In the genomic region with DNA sequence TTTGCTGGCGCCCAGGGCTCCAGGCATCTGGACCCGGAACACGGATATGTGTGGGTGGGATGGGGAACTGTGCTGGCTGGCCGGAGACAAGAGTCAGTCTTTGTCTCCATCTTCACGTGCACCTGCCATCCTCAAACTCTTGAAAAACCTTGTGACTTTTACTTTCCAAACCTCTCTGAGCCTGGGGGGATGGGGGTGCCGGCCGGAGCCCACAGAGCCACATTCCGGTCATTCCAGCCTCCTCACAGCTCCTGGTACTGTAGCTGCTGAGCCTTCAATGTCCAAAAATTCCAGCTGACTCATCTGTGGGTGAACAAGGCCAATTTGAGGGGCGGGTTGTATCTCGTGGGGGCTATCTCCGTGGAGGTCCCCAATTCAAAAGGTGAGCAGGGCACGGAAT, we compare ENCODE assay signal across 10 mouse cellular contexts. TPM values are rescaled to one million over a fixed set of nuclear protein-coding genes. Genes with fewer than 3 reads are reported as not detected.
A peak's percentile ranks its signal among the peaks of the same experiment; 100 is the strongest.
DNase-seq lines count a peak whose midpoint lies in the region; ATAC-seq and TF ChIP-seq lines count a peak whose summit lies in the region.
"Had no signal": no experiment of that assay in that cellular context is flagged by ENCODE, and none has a peak within 500 bp of the region (broad histone marks: within the 10 kb centered on the region; RNA-seq: fewer than 3 reads in every experiment).

No protein-coding gene starts in this region.

- no peak overlapping the region for H3K4me3 ChIP-seq in gastrocnemius, adult 2 months
- H3K4me3 ChIP-seq in E14TG2a.4 (replicated peaks; ENCODE audit: low read length): peak overlapping the region; percentile 41
- H3K4me3 ChIP-seq in midbrain, embryonic 14.5 days (replicated peaks; ENCODE audit: low read depth, low read length): no peak overlapping the region
- H3K4me3 ChIP-seq: left cerebral cortex, adult 2 months had no signal

- H3K4me1 ChIP-seq in E14TG2a.4 (replicated peaks; ENCODE audit: low read depth, low read length): peaks cover 98% of the 10 kb centered on the region
- no peaks in the 10 kb centered on the region for H3K4me1 ChIP-seq in midbrain, embryonic 14.5 days (ENCODE audit: control insufficient read depth, insufficient read depth, low read length)

- DNase-seq in gastrocnemius, adult 2 months: peak; percentile 19
- DNase-seq in gastrocnemius, postnatal 36 days: no peak
- peak; percentile 41 for DNase-seq in forelimb bud, embryonic 11.5 days (ENCODE audit: low read depth, low spot score)
- peak; percentile 64 for DNase-seq in kidney, postnatal 10 days
- no peak for DNase-seq in cerebellum, postnatal 36 days
- DNase-seq in midbrain, embryonic 14.5 days: no peak
- DNase-seq in thymus, postnatal 0 days (ENCODE audit: low spot score): no peak
- DNase-seq: thymus, postnatal 25 days had no signal

- peaks cover 11% of the 10 kb centered on the region for H3K27me3 ChIP-seq in E14TG2a.4 (ENCODE audit: insufficient read depth, low read length)
- H3K27me3 ChIP-seq in midbrain, embryonic 14.5 days (ENCODE audit: control insufficient read depth, insufficient read depth, low read length): no peaks in the 10 kb centered on the region

- no peak overlapping the region for H3K4me2 ChIP-seq in midbrain, embryonic 14.5 days (ENCODE audit: low read length)

- no peak for TF ChIP-seq CTCF in gastrocnemius, adult 2 months (IDR thresholded peaks at IDR 0.05)
- TF ChIP-seq CTCF in E14TG2a.4 (conservative IDR thresholded peaks at IDR 0.05; ENCODE audit: low read length): no peak

- 56% methylated on average over 12 of the region's 12 CpGs for WGBS in midbrain, embryonic 14.5 days

- H3K9me3 ChIP-seq in E14TG2a.4 (ENCODE audit: low read length): no peaks in the 10 kb centered on the region
- no peaks in the 10 kb centered on the region for H3K9me3 ChIP-seq in midbrain, embryonic 14.5 days (ENCODE audit: control insufficient read depth, low read length)

- H3K27ac ChIP-seq in gastrocnemius, adult 2 months: peak overlapping the region; percentile 50
- H3K27ac ChIP-seq in midbrain, embryonic 14.5 days (replicated peaks; ENCODE audit: low read depth, low read length): no peak overlapping the region
- H3K27ac ChIP-seq: left cerebral cortex, adult 2 months had no signal

- intact Hi-C loops in gastrocnemius, adult 2 months (cut with DNase I): no loop called here
- intact Hi-C loops in gastrocnemius, postnatal 36 days (cut with DNase I): no loop called here

- H3K36me3 ChIP-seq in E14TG2a.4 (ENCODE audit: insufficient read depth, low read length): no peaks in the 10 kb centered on the region
- no peaks in the 10 kb centered on the region for H3K36me3 ChIP-seq in midbrain, embryonic 14.5 days (ENCODE audit: control insufficient read depth, insufficient read depth, low read length)

- no peak for ATAC-seq in midbrain, embryonic 14.5 days (ENCODE audit: low FRiP score, low TSS enrichment)

- H3K9ac ChIP-seq in midbrain, embryonic 14.5 days (replicated peaks; ENCODE audit: low read length): no peak overlapping the region

RNA-seq across cellular contexts. Expression of a gene that starts 41.8 kb away (rescaled TPM):
- total RNA-seq in gastrocnemius, adult 2 months (2021): under 1 TPM; 0.17 to 0.23 TPM
- under 1 TPM; 0.13 to 0.52 TPM for total RNA-seq in gastrocnemius, postnatal 36 days (2021)
- not detected in 2 replicates for polyA plus RNA-seq in midbrain, embryonic 14.5 days (2014; fragmentation: Nextera tagmentation; extraction: Ambion mirVana)
- polyA plus RNA-seq in thymus, postnatal 0 days (2015; fragmentation: Nextera tagmentation; extraction: Ambion mirVana): 0.49 and 0.65 TPM in 2 replicates

Comparison
In these comparisons a context has a peak if more than half of its experiments do, and no peak if none do; other contexts are left out.
1. DNase-seq: peak in gastrocnemius, adult 2 months (single experiment), forelimb bud, embryonic 11.5 days (single experiment) and kidney, postnatal 10 days (single experiment); none in gastrocnemius, postnatal 36 days (0 of 2), cerebellum, postnatal 36 days (0 of 2), midbrain, embryonic 14.5 days (single experiment) and thymus, postnatal 0 days (single experiment).